ENCODE assay signal across 1 mouse cellular context in the genomic region with DNA sequence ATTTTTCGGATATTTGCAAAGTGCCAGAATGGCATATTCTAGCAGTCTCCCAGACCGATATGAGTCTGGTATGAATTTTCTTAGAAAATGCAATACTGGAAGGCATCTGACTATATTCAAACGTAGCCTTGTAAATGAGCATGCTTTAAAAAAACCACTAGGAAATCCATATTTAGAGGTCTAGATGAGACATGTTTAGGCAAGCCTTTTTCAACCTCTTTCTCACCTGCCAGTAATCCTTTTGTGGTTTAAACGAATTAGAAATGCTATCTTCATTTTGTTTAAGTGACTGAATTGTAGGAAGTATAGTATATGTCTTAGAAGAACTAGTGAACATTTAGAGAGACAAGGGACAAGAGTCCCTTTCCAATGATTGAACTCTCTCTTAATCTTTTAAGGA.
TF ChIP-seq lines count a peak whose summit lies in the region.

No protein-coding gene starts in this region.

TF ChIP-seq in CH12.LX, 34 proteins besides CTCF, POLR2A, EP300 and RAD21:
- TF ChIP-seq TCF12 (IDR thresholded peaks at IDR 0.05; ENCODE audit: low read depth, low read length) (0 out of 2 replicates have a peak, but pooled peaks have one; percentile 15), BHLHE40 (IDR thresholded peaks at IDR 0.05; ENCODE audit: low read depth, low read length) (peak; percentile 49), CHD2 (IDR thresholded peaks at IDR 0.05; ENCODE audit: low read length) (no peak), IRF4 (IDR thresholded peaks at IDR 0.05; ENCODE audit: low read depth, low read length) (no peak), JUND (conservative IDR thresholded peaks at IDR 0.05; ENCODE audit: low read depth, low read length) (no peak), ZC3H11A (IDR thresholded peaks at IDR 0.05; ENCODE audit: low read depth, low read length) (no peak), NRF1 (IDR thresholded peaks at IDR 0.05; ENCODE audit: low read depth, low read length) (no peak), CHD1 (IDR thresholded peaks at IDR 0.05; ENCODE audit: low read depth, low read length) (peak; percentile 96), E2F4 (IDR thresholded peaks at IDR 0.05; ENCODE audit: insufficient replicate concordance, low read depth, low read length) (no peak), GABPA (IDR thresholded peaks at IDR 0.05; ENCODE audit: insufficient replicate concordance, low read depth, low read length) (no peak), ETS1 (conservative IDR thresholded peaks at IDR 0.05; ENCODE audit: low read depth, low read length) (0 out of 2 replicates have a peak, but pooled peaks have one; percentile 5), HCFC1 (IDR thresholded peaks at IDR 0.05; ENCODE audit: low read depth, low read length) (peak; percentile 7; the same call in 1 of the 2 replicates), NELFE (IDR thresholded peaks at IDR 0.05; ENCODE audit: low read depth, low read length) (no peak), UBTF (IDR thresholded peaks at IDR 0.05; ENCODE audit: low read depth, low read length) (no peak), MYC (IDR thresholded peaks at IDR 0.05; ENCODE audit: low read depth, low read length) (0 out of 2 replicates have a peak, but pooled peaks have one; percentile 37), RCOR1 (conservative IDR thresholded peaks at IDR 0.05; ENCODE audit: low read depth, low read length) (no peak), SMC3 (IDR thresholded peaks at IDR 0.05; ENCODE audit: low read depth, low read length) (no peak), ZNF384 (IDR thresholded peaks at IDR 0.05; ENCODE audit: low read depth, low read length) (peak; percentile 66), SIN3A (IDR thresholded peaks at IDR 0.05; ENCODE audit: low read length) (no peak), ZKSCAN1 (IDR thresholded peaks at IDR 0.05; ENCODE audit: borderline replicate concordance, low read depth, low read length) (no peak), MEF2A (IDR thresholded peaks at IDR 0.05; ENCODE audit: borderline replicate concordance, low read depth, low read length) (peak; percentile 13; the same call in 1 of the 2 replicates), POLR2AphosphoS2 (IDR thresholded peaks at IDR 0.05; ENCODE audit: low read depth, low read length) (no peak)
